Mouse (Mus musculus) ovary, postnatal 14 days (tissue): ENCODE data around the gene Kif18b.

Experiments used
- DNase-seq: peaks from one replicate; pipeline ENCODE4 v3.0.0; 2022; ENCODE audit warnings: low spot score

The Kif18b gene

GRCm38 (mm10) chr11:102924557-102925350, at the start of gene Kif18b:
Gene Kif18b (minus strand): TSS chr11:102925124.
- DNase-seq = peak; percentile 85

DNA sequence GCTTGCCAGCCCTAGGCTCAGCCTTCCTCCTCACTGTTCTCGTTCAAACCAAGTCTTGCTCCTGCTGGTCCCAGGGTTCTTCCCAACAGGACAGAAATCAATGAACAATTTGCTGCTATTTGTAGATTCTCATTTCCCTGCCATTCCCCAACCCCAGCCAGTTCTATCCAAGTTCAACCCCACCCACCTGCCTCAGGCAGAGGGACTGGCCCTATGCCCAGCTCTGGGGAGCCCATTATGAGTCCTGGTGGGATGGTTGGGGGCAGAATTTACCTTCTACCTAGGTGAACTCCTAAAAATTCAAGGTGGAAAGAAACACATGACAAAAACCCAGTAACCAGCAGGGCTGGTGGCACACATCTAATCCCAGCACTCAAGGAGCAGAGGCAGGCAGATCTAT, 47.4 kb upstream of the Kif18b start:
- DNase-seq = no peak

GRCm38 (mm10) chr11:102971604-102972003, 46.7 kb upstream of the Kif18b start:
- no peak for DNase-seq

GRCm38 (mm10) chr11:102964547-102965091, 39.7 kb upstream of the Kif18b start:
- DNase-seq = no peak

DNA sequence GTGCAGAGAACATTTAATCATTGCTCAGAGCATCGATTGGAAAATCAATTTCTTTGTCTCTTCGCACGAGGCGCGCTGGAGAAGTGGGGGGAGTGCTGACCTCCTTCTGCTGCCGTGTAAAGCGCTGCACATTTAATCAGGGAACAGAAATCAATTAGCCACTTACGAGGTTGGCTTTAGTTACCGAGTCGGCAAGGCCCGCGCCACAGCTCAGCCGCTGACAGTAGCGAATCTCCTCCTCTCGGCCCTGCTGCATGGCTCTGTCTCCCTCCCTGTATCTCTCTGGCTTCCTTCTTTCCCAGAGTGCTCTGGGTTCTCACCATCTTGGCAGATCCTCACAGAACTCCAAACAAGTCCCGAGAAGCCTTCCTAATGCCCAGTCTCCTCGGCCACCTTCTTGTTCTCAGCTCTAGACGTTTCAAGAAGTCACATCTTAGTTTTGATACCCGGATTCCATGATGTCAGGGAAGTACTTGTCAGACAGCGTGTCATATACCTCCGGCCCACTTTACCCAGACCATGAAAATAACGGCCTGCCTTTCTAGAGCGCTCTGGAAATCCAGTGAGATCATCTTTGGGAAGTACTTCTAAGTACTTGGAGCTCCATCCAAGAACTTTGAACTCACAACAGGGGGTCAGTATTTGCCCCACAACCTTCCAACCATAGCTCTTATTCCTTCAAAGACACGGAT, 39.1 kb upstream of the Kif18b start:
- DNase-seq = no peak

GRCm38 (mm10) chr11:102963246-102963854, 38.4 kb upstream of the Kif18b start:
- DNase-seq = no peak

DNA sequence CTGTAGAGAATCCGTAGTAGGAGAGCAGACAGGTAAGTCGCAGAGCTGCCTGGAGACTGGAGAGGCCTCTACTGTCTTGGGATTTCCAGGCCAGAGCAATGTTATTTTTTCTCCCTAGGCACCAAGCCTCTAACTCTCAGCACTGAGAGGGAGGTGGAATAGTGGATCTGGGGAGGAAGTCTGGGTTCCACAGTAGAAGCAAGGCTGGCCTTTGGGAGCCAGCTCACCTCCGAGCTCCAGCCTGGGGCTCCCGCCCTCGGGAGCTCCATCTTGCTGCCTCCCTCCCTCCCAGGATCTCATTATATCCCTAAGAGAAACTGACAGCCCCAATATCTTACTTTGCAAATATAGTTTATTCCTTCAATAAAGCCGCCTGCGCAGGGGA, 37.9 kb upstream of the Kif18b start:
- DNase-seq = no peak

GRCm38 (mm10) chr11:102961082-102961481, 36.2 kb upstream of the Kif18b start:
- no peak for DNase-seq

GRCm38 (mm10) chr11:102958870-102959269, 33.9 kb upstream of the Kif18b start:
- no peak for DNase-seq

GRCm38 (mm10) chr11:102958431-102958830, 33.5 kb upstream of the Kif18b start:
- DNase-seq = no peak

DNA sequence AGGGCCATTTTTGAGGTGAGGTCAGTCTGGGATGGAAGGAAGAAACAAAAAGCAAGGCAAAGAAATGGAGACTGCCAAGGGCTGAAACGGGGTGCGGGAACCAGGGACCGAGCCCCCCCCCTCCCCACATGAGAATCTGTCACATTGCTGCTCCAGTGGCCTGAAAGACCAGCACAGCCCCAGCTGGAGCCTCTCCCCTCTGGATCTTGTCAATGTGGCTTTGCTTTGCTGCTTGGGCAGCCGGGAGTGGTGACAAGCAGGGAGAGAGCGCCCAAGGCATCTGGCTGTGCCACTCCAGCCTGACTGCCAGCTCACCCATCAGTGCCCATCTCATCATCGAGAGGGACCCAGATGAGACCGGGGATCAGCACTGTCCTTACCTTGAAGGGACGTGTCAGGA, 32.8 kb upstream of the Kif18b start:
- no peak for DNase-seq

GRCm38 (mm10) chr11:102956962-102957614, 32.2 kb upstream of the Kif18b start:
- DNase-seq = no peak

GRCm38 (mm10) chr11:102952922-102953321, 28.0 kb upstream of the Kif18b start:
- DNase-seq = no peak

DNA sequence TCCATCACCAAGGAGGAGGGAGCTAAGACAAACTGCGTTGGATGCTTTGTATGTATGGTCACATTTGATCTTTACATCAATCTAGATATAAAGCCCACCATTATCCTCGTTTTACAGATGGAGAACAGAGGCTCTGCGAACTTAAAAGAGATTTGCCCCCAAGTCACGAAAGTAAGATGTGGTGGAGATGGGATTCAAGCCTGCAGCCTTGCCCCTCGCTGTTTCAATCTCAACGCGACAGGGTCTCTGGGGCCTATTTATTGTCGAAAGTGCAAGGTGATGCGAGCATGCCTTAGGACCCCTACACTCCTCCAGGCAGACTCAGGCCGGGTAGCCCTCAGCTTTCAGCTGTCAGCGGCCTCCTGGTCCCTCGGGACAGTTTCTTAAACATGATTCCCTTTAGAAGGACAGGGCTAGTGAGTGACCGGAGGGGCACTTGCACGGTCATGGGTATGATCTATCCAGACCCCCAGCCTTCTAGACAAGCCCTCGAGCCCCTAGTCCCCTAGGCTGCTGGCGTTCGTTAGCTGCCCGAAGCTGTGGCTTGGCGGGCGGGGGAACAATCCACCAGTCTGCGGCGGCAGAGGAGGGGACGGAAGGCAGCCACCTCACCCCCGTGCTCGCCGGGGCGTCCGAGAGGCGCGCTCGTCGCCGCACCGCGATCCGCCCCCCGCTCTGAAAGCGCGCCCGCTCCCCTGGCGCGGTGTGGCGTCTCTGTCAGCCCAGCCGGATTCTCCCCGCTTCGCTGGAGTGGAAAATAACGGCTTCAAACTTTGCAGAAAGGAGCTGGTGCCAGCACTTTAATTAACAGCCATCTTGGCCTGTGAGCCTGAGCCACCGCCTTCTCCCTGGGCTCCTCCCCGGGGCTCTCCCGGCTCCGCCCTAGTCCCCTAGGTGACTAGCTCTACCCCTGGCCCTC, 23.4 kb upstream of the Kif18b start:
- DNase-seq = no peak

- no peak for DNase-seq
These were observed 22.0 kb upstream of the Kif18b start for GRCm38 (mm10) chr11:102946992-102947343.

DNA sequence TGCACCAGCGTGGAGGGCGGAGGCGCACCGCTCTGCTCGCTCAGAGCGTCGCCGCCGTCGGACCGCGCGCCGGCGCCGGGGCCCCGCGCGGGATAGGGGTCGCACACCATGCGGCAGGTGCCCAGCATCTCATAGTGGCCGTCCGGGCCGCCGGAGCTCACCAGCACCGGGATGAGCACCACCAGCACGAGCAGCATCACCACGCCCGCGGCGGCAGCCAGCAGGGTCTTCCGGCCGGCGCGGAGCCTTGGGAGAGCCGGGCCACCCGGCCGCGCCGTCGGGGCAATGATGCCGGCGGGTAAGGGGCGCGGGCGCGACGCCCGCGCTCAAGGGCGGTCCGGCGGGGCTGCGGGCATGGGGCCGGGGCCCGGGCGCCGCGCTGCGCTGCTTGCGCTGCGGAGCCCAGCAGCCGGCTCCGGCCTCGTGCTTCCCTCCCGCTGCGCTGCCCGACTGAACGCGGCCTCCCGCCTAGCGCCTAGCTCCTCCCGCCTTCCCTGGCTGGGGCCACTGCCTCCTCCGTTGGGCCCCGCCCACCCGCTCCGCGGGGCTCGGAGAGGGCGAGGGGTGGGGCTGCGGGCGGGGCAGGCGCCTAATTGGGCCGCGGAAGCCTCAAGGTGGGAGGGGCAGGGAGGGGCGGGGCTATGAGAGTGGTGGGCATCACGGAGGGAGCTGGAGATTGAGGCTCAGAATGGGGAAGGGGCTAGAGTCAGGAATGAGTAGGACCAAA, 21.5 kb upstream of the Kif18b start, which contains the start of gene C1ql1:
C1ql1 (minus strand) TSS at position 424 of the 727 bp plus-strand sequence.
- peak; percentile 73 for DNase-seq

GRCm38 (mm10) chr11:102945306-102946264, 20.7 kb upstream of the Kif18b start:
- no peak for DNase-seq

DNA sequence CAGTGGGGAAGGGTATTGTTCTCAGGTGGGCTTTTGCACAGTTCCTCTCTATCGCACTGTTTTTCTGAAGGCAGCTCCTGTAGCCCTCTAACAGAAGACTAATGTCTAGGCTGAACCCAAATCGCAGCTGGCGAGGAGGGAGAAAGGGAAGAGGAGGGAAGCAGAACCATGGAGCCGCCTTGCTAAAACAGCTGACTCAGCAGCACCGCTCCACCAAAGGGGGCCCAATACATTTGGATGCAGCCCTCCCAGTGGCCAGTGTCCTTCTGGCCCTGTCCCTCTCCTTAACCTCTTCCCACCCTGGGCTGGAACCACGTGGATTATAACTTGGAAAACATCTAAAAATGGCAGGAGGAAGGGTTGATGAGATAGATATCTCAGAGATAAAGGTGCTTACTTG, 16.3 kb upstream of the Kif18b start:
- DNase-seq = no peak

- no peak for DNase-seq
These were observed 14.2 kb upstream of the Kif18b start for GRCm38 (mm10) chr11:102939024-102939675.
